Mouse (Mus musculus) CH12.LX (cell line): ENCODE measurements at regions not wholly inside any gene's neighbourhood (a gene's known extent, or its start where the extent isn't known, plus 50 kb on each side); places are given as distances from the start of the nearest gene placed in this dataset.

Experiments
- POLR2A ChIP-seq: IDR thresholded peaks from 2 replicates; pipeline ENCODE4 v1.6.1; 2011; ENCODE audit warnings: low read depth, mild to moderate bottlenecking, improper control_type of control experiment, low read length
- SIN3A ChIP-seq: IDR thresholded peaks from 2 replicates; pipeline ENCODE4 v1.6.1; 2012; ENCODE audit warnings: low read length, improper control_type of control experiment, inconsistent platforms
- ZNF384 ChIP-seq: IDR thresholded peaks from 2 replicates; pipeline ENCODE4 v1.6.1; 2012; ENCODE audit warnings: low read depth, low read length, improper control_type of control experiment, inconsistent platforms

GRCm38 (mm10) chr14:86154688-86155087 is 986.3 kb downstream of the Diaph3 start:
- TF ChIP-seq POLR2A (no peak), ZNF384 (no peak), SIN3A (no peak)
